Mouse (Mus musculus): ENCODE data around the gene Ifna12.
"Not testable (repeated sequence)": the region's sequence is repeated elsewhere in the genome, so short reads cannot be mapped to it uniquely, and the experiment has no call there.

Gene Ifna12

DNA sequence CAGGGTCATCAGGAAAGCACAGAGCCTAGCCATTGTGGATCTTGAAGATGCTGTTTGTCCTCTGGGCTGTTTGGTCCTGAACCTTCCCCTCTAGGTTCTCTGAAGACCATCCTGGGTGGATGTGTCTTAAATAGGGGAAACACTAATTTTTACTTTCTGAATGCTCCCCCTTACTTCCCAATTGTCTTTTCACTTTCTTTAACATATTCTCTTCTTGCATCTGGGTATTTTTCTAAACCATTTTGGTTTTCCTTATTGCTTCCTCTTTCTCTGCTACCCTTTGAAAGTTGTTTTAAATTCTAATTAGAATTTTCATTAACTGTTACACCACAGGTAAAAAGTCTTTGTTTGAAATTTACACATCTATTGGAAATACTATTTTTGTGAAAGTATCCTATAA lies at the start of gene Ifna12:
Gene Ifna12, minus strand, starts transcription at position 101 of the 400 bp plus-strand sequence.
- no peak for DNase-seq (ENCODE audit: low spot score in 2 of 2)

- DNase-seq (ENCODE audit: low spot score in 2 of 2) = no peak
Measured at GRCm38 (mm10) chr4:88644359-88644758, 41.2 kb upstream of the Ifna12 start, which contains the start of gene Ifna13. TSS of gene Ifna13 (minus strand) at chr4:88644459.

DNA sequence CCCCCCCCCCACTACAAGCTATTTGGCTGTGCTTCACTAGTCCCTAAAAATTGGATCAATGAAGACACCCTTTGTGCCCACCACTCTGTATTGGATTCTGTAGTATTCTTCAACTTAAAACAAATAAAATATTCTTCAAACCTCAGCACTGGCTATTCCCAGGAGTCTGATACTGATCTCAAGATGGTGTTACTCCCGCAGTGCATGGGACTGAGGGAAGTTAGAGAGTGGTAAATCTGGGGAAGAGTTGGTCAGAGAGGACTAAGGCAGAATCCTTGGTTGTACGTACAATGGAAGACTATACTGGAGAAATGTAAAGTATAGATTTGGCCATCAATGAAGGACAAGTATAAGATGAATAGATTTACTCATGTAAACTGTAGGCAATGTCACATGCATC lies 39.4 kb upstream of the Ifna12 start:
- no peak for DNase-seq (ENCODE audit: low spot score in 2 of 2)

- DNase-seq (ENCODE audit: low spot score in 2 of 2) = peak; percentile 71 to 82
Measured at GRCm38 (mm10) chr4:88641077-88641831, 38.1 kb upstream of the Ifna12 start.

GRCm38 (mm10) chr4:88640704-88641076 lies 37.5 kb upstream of the Ifna12 start:
- DNase-seq (ENCODE audit: low spot score in 2 of 2) = no peak

GRCm38 (mm10) chr4:88634311-88634710 lies 31.1 kb upstream of the Ifna12 start, which contains the start of gene C87499:
TSS of gene C87499 (minus strand) at chr4:88634411.
- no peak for DNase-seq (ENCODE audit: low spot score in 2 of 2)

DNA sequence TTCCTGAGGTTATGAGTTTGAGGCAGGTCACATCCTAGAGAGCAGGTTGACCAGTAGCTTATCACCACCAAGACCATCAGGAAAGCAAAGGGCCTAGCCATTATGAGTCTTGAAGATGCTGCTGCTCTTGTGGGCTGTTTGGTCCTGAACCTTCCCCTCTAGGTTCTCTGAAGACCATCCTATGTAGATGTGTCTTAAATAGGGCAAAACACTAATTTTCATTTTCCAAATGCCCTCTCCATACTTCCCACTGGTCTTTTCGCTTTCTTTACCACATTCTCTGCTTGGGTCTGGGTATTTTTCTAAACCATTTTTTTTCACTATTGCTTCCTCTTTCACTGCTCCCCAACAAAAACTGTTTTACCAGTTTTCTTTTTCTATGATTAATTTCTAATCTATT lies 10.9 kb downstream of the Ifna12 start, which contains the start of gene Ifna9:
Gene Ifna9, minus strand, starts transcription at position 101 of the 400 bp plus-strand sequence.
- no peak for DNase-seq (ENCODE audit: low spot score in 2 of 2)

- no peak for DNase-seq (ENCODE audit: low spot score in 2 of 2)
Measured at GRCm38 (mm10) chr4:88571698-88572097, 31.5 kb downstream of the Ifna12 start, which contains the start of gene Ifna14. TSS of gene Ifna14 (minus strand) at chr4:88571798.

DNA sequence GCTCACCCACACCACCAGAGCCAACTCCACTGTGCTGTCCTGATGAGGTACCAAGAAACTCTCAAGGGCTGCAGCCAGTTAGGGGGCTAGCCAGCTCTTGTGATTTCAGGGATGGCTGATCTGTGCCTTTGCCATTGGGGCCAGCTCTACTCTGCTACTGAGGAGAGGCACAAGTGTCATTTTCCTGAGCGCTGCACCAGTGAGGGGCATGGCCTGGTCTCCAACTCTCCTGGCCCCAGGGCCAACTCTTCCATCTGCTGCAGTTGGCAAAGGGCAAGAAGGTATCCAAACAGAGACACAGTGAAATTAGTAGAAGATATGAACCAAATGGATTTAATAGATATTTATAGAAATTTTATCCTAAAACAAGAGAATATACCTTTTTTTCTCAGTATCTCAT lies 41.4 kb downstream of the Ifna12 start:
- DNase-seq (ENCODE audit: low spot score in 2 of 2) = no peak

GRCm38 (mm10) chr4:88558145-88558544 lies 45.0 kb downstream of the Ifna12 start, which contains the start of gene Ifna15:
TSS of gene Ifna15 (minus strand) at chr4:88558245.
- DNase-seq (ENCODE audit: low spot score in 2 of 2) = not testable (repeated sequence)

All from frontal cortex, postnatal 25 days (tissue).